Mouse (Mus musculus) left cerebral cortex, adult 2 months (tissue): ENCODE results near the gene Lbhd1. TPM values are rescaled to one million over a fixed set of nuclear protein-coding genes. Genes with fewer than 3 reads are reported as not detected.
A peak's percentile ranks its signal among the peaks of the same experiment; 100 is the strongest.

Experiments used
- DNase-seq, 2 experiments: peaks; one replicate each; pipeline ENCODE4 v3.0.0; 2021 to 2022; ENCODE audit warnings: low spot score in 2 of 2, mixed read lengths in 1 of 2; ENCODE audit errors: extremely low spot score in 1 of 2
- H3K27ac ChIP-seq: fragments of 200-600 bp; 2 replicates; pipeline ENCODE4 v1.8.1; 2022
- H3K4me3 ChIP-seq: fragments of 200-600 bp; 2 replicates; pipeline ENCODE4 v1.8.1; 2022
- CTCF ChIP-seq: fragments of 200-600 bp; IDR thresholded peaks from 2 replicates; pipeline ENCODE4 v1.8.1; 2022; ENCODE audit warnings: antibody characterized with exemption, mild to moderate bottlenecking, moderate library complexity
- intact Hi-C: fragments of 180-260 bp; cut with DNase I; formaldehyde crosslinking; loops from one replicate; pipeline ENCODE4 v1.15.1; 2025
- total RNA-seq, 2 experiments: library from RNA; stranded (reverse); gene quantifications; 2 replicates each; pipeline ENCODE4 v1.2.3; 2021

Lbhd1 gene
- total RNA-seq, 2 experiments from 2014 or later, result 6.5 to 9.3 TPM

- peak within 1 kb of the TSS; percentile 72 for H3K4me3 ChIP-seq
- intact Hi-C loops, result no loop called here
- TF ChIP-seq CTCF, result no peak; the same call in 1 of the 2 replicates
- DNase-seq, result peak; percentile 94 to 96
- H3K27ac ChIP-seq, result peak within 1 kb of the TSS; percentile 91
Observed at GRCm38 (mm10) chr19:8897865-8898495, 14.4 kb downstream of the Lbhd1 start, which contains the start of gene Ganab. Ganab (plus strand) TSS chr19:8898071.

- no peak for DNase-seq
- no peak for TF ChIP-seq CTCF
- intact Hi-C loops, result no loop called here
Observed at GRCm38 (mm10) chr19:8898576-8898975, 15.0 kb downstream of the Lbhd1 start.

GRCm38 (mm10) chr19:8899079-8899478 lies 15.5 kb downstream of the Lbhd1 start:
- TF ChIP-seq CTCF, result no peak
- peak overlapping the region; percentile 72 for H3K4me3 ChIP-seq
- no peak overlapping the region for H3K27ac ChIP-seq
- intact Hi-C loops, result no loop called here
- DNase-seq, result no peak

More at GRCm38 (mm10) chr19:8898576-8898975, 15.0 kb downstream of the Lbhd1 start:
- H3K4me3 ChIP-seq, result peak overlapping the region; percentile 72
- H3K27ac ChIP-seq, result peak overlapping the region; percentile 91

- no peak for DNase-seq
- intact Hi-C loops, result no loop called here
- Histone ChIP-seq H3K27ac (no peak overlapping the region), H3K4me3 (no peak overlapping the region)
- TF ChIP-seq CTCF, result no peak
Observed at GRCm38 (mm10) chr19:8903412-8903811, 19.9 kb downstream of the Lbhd1 start.

- TF ChIP-seq CTCF, result no peak
- Histone ChIP-seq H3K27ac (peak overlapping the region; percentile 44), H3K4me3 (no peak overlapping the region)
- intact Hi-C loops, result no loop called here
- DNase-seq, result no peak
Observed at GRCm38 (mm10) chr19:8908531-8908930, 25.0 kb downstream of the Lbhd1 start.

- H3K27ac ChIP-seq, result peak overlapping the region; percentile 51
Observed at GRCm38 (mm10) chr19:8911810-8912209, 28.3 kb downstream of the Lbhd1 start.

GRCm38 (mm10) chr19:8914212-8914611 lies 30.7 kb downstream of the Lbhd1 start:
- DNase-seq, result no peak
- intact Hi-C loops, result no loop called here
- peak overlapping the region; percentile 6; the same call in 1 of the 2 replicates for H3K27ac ChIP-seq
- TF ChIP-seq CTCF, result no peak
- no peak overlapping the region for H3K4me3 ChIP-seq

More at GRCm38 (mm10) chr19:8911810-8912209, 28.3 kb downstream of the Lbhd1 start:
- intact Hi-C loops, result no loop called here
- TF ChIP-seq CTCF, result no peak
- no peak overlapping the region for H3K4me3 ChIP-seq
- no peak for DNase-seq

- Histone ChIP-seq H3K27ac (no peak overlapping the region), H3K4me3 (no peak overlapping the region)
- intact Hi-C loops, result no loop called here
- TF ChIP-seq CTCF, result no peak
- DNase-seq, result no peak
Observed at GRCm38 (mm10) chr19:8919000-8919399, 35.5 kb downstream of the Lbhd1 start.

GRCm38 (mm10) chr19:8919684-8920072 lies 36.1 kb downstream of the Lbhd1 start:
- DNase-seq, result no peak
- Histone ChIP-seq H3K4me3 (peak overlapping the region; percentile 59), H3K27ac (peak overlapping the region; percentile 90)
- intact Hi-C loops, result no loop called here
- no peak for TF ChIP-seq CTCF

GRCm38 (mm10) chr19:8920073-8920736 lies 36.7 kb downstream of the Lbhd1 start, which contains the start of gene B3gat3:
B3gat3 (plus strand) TSS chr19:8920374.
- Histone ChIP-seq H3K4me3 (peak within 1 kb of the TSS; percentile 59), H3K27ac (peak within 1 kb of the TSS; percentile 90)
- TF ChIP-seq CTCF, result no peak
- peak; percentile 92 to 94 for DNase-seq
- intact Hi-C loops, result no loop called here

GRCm38 (mm10) chr19:8920836-8921291 lies 37.3 kb downstream of the Lbhd1 start:
- H3K27ac ChIP-seq, result peak overlapping the region; percentile 90
- no peak for DNase-seq
- TF ChIP-seq CTCF, result no peak
- H3K4me3 ChIP-seq, result peak overlapping the region; percentile 59
- intact Hi-C loops, result no loop called here

- no peak for TF ChIP-seq CTCF
- DNase-seq, result no peak
- no peak overlapping the region for H3K4me3 ChIP-seq
- H3K27ac ChIP-seq, result no peak overlapping the region
- intact Hi-C loops, result no loop called here
Observed at GRCm38 (mm10) chr19:8921741-8922140, 38.2 kb downstream of the Lbhd1 start.
